Mouse (Mus musculus) heart, adult 2 months (tissue): ENCODE data around the gene Zranb3.

ENCODE experiments used
- CTCF ChIP-seq: fragments of 200-600 bp; IDR thresholded peaks from 2 replicates; pipeline ENCODE4 v1.8.1; 2022; ENCODE audit warnings: antibody characterized with exemption, mild to moderate bottlenecking, moderate library complexity
- EP300 ChIP-seq: fragments of 200-500 bp; IDR thresholded peaks from 2 replicates; pipeline ENCODE4 v1.6.1; 2011; ENCODE audit warnings: low read depth, low read length, control low read depth; ENCODE audit not compliant: insufficient read depth
- POLR2A ChIP-seq: fragments of 200-500 bp; IDR thresholded peaks from 2 replicates; pipeline ENCODE4 v1.6.1; 2011; ENCODE audit warnings: mild to moderate bottlenecking, low read depth, low read length, control low read depth; ENCODE audit not compliant: insufficient read depth

DNA sequence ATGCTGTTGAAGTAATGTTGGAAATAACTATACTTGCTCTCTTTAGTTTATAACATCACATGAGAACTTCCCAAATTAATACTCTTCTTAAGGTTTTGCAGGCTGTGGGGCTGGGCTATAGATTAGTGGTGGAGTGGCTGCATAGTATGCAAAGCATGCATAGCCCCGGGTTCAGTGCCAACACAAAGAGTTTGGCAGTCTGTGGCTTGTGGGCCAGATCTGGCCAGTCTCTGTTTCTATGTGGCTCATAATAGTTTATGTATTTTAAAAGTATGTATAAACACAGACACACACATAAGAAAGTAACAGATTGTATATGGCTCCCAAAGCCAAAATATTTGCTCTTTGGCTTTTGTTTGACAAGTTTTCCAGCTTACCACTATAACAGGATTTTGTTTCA, 187.0 kb downstream of the Zranb3 start:
- TF ChIP-seq EP300 (no peak), CTCF (no peak), POLR2A (no peak)
